14 mouse cellular contexts compared by ENCODE assay signal in genomic region chr11:102609483-102609882, GRCm38 (mm10). TPM values are rescaled to one million over a fixed set of nuclear protein-coding genes. Genes with fewer than 3 reads are reported as not detected.
DNase-seq lines count a peak whose midpoint lies in the region; ATAC-seq lines count a peak whose summit lies in the region.
"Had no signal": no experiment of that assay in that cellular context is flagged by ENCODE, and none has a peak within 500 bp of the region (broad histone marks: within the 10 kb centered on the region; RNA-seq: fewer than 3 reads in every experiment).

No protein-coding gene starts in this region.

- no peaks in the 10 kb centered on the region for H3K9me3 ChIP-seq in heart, embryonic 13.5 days
- no peaks in the 10 kb centered on the region for H3K9me3 ChIP-seq in midbrain, embryonic 10.5 days (replicated peaks)
- H3K9me3 ChIP-seq in midbrain, embryonic 15.5 days = no peaks in the 10 kb centered on the region
- H3K9me3 ChIP-seq in forebrain, embryonic 15.5 days = no peaks in the 10 kb centered on the region
- H3K9me3 ChIP-seq in neural tube, embryonic 15.5 days (replicated peaks) = no peaks in the 10 kb centered on the region
- H3K9me3 ChIP-seq: liver, embryonic 15.5 days had no signal

- peak overlapping the region; percentile 85; the same call in 1 of the 2 replicates for H3K4me3 ChIP-seq in heart, embryonic 13.5 days
- H3K4me3 ChIP-seq in midbrain, embryonic 10.5 days = peak overlapping the region; percentile 75; the same call in 1 of the 2 replicates
- H3K4me3 ChIP-seq in midbrain, embryonic 15.5 days = no peak overlapping the region
- H3K4me3 ChIP-seq in forebrain, embryonic 15.5 days = peak overlapping the region; percentile 82; the same call in 1 of the 2 replicates
- H3K4me3 ChIP-seq in neural tube, embryonic 15.5 days (replicated peaks) = no peak overlapping the region
- H3K4me3 ChIP-seq: liver, embryonic 15.5 days had no signal

- H3K27me3 ChIP-seq in heart, embryonic 13.5 days (replicated peaks) = peaks cover 11% of the 10 kb centered on the region
- H3K27me3 ChIP-seq in midbrain, embryonic 10.5 days (ENCODE audit: low read depth, poor library complexity, severe bottlenecking) = peaks cover 78% of the 10 kb centered on the region
- H3K27me3 ChIP-seq in midbrain, embryonic 15.5 days (replicated peaks) = peaks cover 7% of the 10 kb centered on the region; the same call in 1 of the 2 replicates
- no peaks in the 10 kb centered on the region for H3K27me3 ChIP-seq in forebrain, embryonic 15.5 days
- H3K27me3 ChIP-seq in neural tube, embryonic 15.5 days (replicated peaks) = no peaks in the 10 kb centered on the region

- H3K27ac ChIP-seq in heart, embryonic 13.5 days (replicated peaks) = peak overlapping the region; percentile 99
- H3K27ac ChIP-seq in midbrain, embryonic 10.5 days (replicated peaks) = peak overlapping the region; percentile 52
- H3K27ac ChIP-seq in midbrain, embryonic 15.5 days = no peak overlapping the region
- H3K27ac ChIP-seq in forebrain, embryonic 15.5 days (replicated peaks) = no peak overlapping the region
- no peak overlapping the region for H3K27ac ChIP-seq in neural tube, embryonic 15.5 days (replicated peaks)
- H3K27ac ChIP-seq: liver, embryonic 15.5 days had no signal

- peaks cover 4% of the 10 kb centered on the region; the same call in 1 of the 2 replicates for H3K36me3 ChIP-seq in heart, embryonic 13.5 days
- peaks cover 5% of the 10 kb centered on the region; the same call in 1 of the 2 replicates for H3K36me3 ChIP-seq in midbrain, embryonic 10.5 days
- no peaks in the 10 kb centered on the region for H3K36me3 ChIP-seq in midbrain, embryonic 15.5 days (replicated peaks)
- no peaks in the 10 kb centered on the region for H3K36me3 ChIP-seq in forebrain, embryonic 15.5 days
- no peaks in the 10 kb centered on the region for H3K36me3 ChIP-seq in neural tube, embryonic 15.5 days
- H3K36me3 ChIP-seq: liver, embryonic 15.5 days had no signal

- ATAC-seq in heart, embryonic 13.5 days (ENCODE audit: extremely low read depth, insufficient number of reproducible peaks, low FRiP score, low TSS enrichment) = no peak
- no peak for ATAC-seq in midbrain, embryonic 15.5 days (replicated peaks)
- ATAC-seq in forebrain, embryonic 15.5 days (replicated peaks) = no peak
- no peak for ATAC-seq in neural tube, embryonic 15.5 days (ENCODE audit: low FRiP score)

- peak overlapping the region; percentile 69 for H3K9ac ChIP-seq in heart, embryonic 13.5 days
- H3K9ac ChIP-seq in midbrain, embryonic 15.5 days = no peak overlapping the region
- H3K9ac ChIP-seq in forebrain, embryonic 15.5 days (replicated peaks) = no peak overlapping the region
- H3K9ac ChIP-seq in neural tube, embryonic 15.5 days (replicated peaks) = no peak overlapping the region
- H3K9ac ChIP-seq: liver, embryonic 15.5 days had no signal

- peak overlapping the region; percentile 79 for H3K4me2 ChIP-seq in heart, embryonic 13.5 days
- H3K4me2 ChIP-seq in midbrain, embryonic 15.5 days = no peak overlapping the region
- H3K4me2 ChIP-seq in forebrain, embryonic 15.5 days (replicated peaks) = no peak overlapping the region
- peak overlapping the region; percentile 90; the same call in 1 of the 2 replicates for H3K4me2 ChIP-seq in neural tube, embryonic 15.5 days
- H3K4me2 ChIP-seq: liver, embryonic 15.5 days had no signal

- no peak for DNase-seq in heart, adult 8-10 months (ENCODE audit: low spot score)
- DNase-seq in midbrain, embryonic 10.5 days (ENCODE audit: low spot score) = no peak
- no peak for DNase-seq in ovary, adult 18-20 months (ENCODE audit: low spot score)
- no peak for DNase-seq in gastrocnemius, postnatal 10 days
- DNase-seq: kidney, adult 8-10 months; thymus, postnatal 14 days had no signal

- WGBS in heart, embryonic 13.5 days = 48% methylated on average over 8 of the region's 8 CpGs
- 46% methylated on average over 8 of the region's 8 CpGs for WGBS in midbrain, embryonic 10.5 days
- 50% methylated on average over 8 of the region's 8 CpGs for WGBS in midbrain, embryonic 15.5 days
- 35% methylated on average over 8 of the region's 8 CpGs for WGBS in forebrain, embryonic 15.5 days
- WGBS in neural tube, embryonic 15.5 days = 49% methylated on average over 8 of the region's 8 CpGs

- H3K4me1 ChIP-seq in heart, embryonic 13.5 days = peaks cover 43% of the 10 kb centered on the region
- peaks cover 72% of the 10 kb centered on the region for H3K4me1 ChIP-seq in midbrain, embryonic 10.5 days
- peaks cover 41% of the 10 kb centered on the region for H3K4me1 ChIP-seq in midbrain, embryonic 15.5 days
- H3K4me1 ChIP-seq in forebrain, embryonic 15.5 days = peaks cover 45% of the 10 kb centered on the region
- peaks cover 51% of the 10 kb centered on the region for H3K4me1 ChIP-seq in neural tube, embryonic 15.5 days

RNA-seq across cellular contexts. Expression of gene Fzd2, which starts 5.3 kb away (rescaled TPM):
- 19.1 and 22.0 TPM in 2 replicates for polyA plus RNA-seq in heart, embryonic 13.5 days (2015; fragmentation: Nextera tagmentation; extraction: Ambion mirVana)
- 1 to 10 TPM; 1.5 to 2.5 (median 2.2) TPM for total RNA-seq in heart, adult 8-10 months (2022)
- 26.5 and 27.9 TPM in 2 replicates for polyA plus RNA-seq in midbrain, embryonic 10.5 days (2016; fragmentation: Nextera tagmentation; extraction: Ambion mirVana)
- 7.4 and 9.5 TPM in 2 replicates for polyA plus RNA-seq in midbrain, embryonic 15.5 days (2015; fragmentation: Nextera tagmentation; extraction: Ambion mirVana)
- 18.4 and 20.3 TPM in 2 replicates for polyA plus RNA-seq in forebrain, embryonic 15.5 days (2015; fragmentation: Nextera tagmentation; extraction: Ambion mirVana)
- polyA plus RNA-seq in neural tube, embryonic 15.5 days (2015; fragmentation: Nextera tagmentation; extraction: Ambion mirVana) = 8.0 and 10.8 TPM in 2 replicates
- 10 to 100 TPM in 1 of 2 experiments, 1 to 10 TPM in 1; 8.0 to 12.5 TPM for total RNA-seq in gastrocnemius, postnatal 10 days (2021)
- total RNA-seq: common myeloid progenitor, adult 5-6 weeks had no signal

RNA-seq across cellular contexts. Expression of gene Gm11627, which starts 30.2 kb away (rescaled TPM):
- polyA plus RNA-seq in heart, embryonic 13.5 days (2015; fragmentation: Nextera tagmentation; extraction: Ambion mirVana) = 10.5 and 13.8 TPM in 2 replicates
- under 1 TPM in 3 of 4 experiments, not detected in 1; 0.34 to 0.65 (median 0.60) TPM for total RNA-seq in heart, adult 8-10 months (2022)
- polyA plus RNA-seq in midbrain, embryonic 10.5 days (2016; fragmentation: Nextera tagmentation; extraction: Ambion mirVana) = 11.1 and 12.6 TPM in 2 replicates
- polyA plus RNA-seq in midbrain, embryonic 15.5 days (2015; fragmentation: Nextera tagmentation; extraction: Ambion mirVana) = 1.9 and 3.4 TPM in 2 replicates
- polyA plus RNA-seq in forebrain, embryonic 15.5 days (2015; fragmentation: Nextera tagmentation; extraction: Ambion mirVana) = 8.2 and 10.1 TPM in 2 replicates
- 6.6 and 7.1 TPM in 2 replicates for polyA plus RNA-seq in neural tube, embryonic 15.5 days (2015; fragmentation: Nextera tagmentation; extraction: Ambion mirVana)
- total RNA-seq in gastrocnemius, postnatal 10 days (2021) = 1 to 10 TPM in 1 of 2 experiments, under 1 TPM in 1; 0.50 to 1.0 TPM
- total RNA-seq: adrenal gland, adult 18-20 months; common myeloid progenitor, adult 5-6 weeks had no signal

RNA-seq across cellular contexts. Expression of gene Gpatch8, which starts 53.3 kb away (rescaled TPM):
- 36.1 and 39.0 TPM in 2 replicates for polyA plus RNA-seq in heart, embryonic 13.5 days (2015; fragmentation: Nextera tagmentation; extraction: Ambion mirVana)
- 10 to 100 TPM; 16.4 to 22.3 (median 17.8) TPM for total RNA-seq in heart, adult 8-10 months (2022)
- 65.5 and 73.8 TPM in 2 replicates for polyA plus RNA-seq in midbrain, embryonic 10.5 days (2016; fragmentation: Nextera tagmentation; extraction: Ambion mirVana)
- 72.7 and 76.4 TPM in 2 replicates for polyA plus RNA-seq in midbrain, embryonic 15.5 days (2015; fragmentation: Nextera tagmentation; extraction: Ambion mirVana)
- polyA plus RNA-seq in forebrain, embryonic 15.5 days (2015; fragmentation: Nextera tagmentation; extraction: Ambion mirVana) = 77.6 and 80.8 TPM in 2 replicates
- polyA plus RNA-seq in neural tube, embryonic 15.5 days (2015; fragmentation: Nextera tagmentation; extraction: Ambion mirVana) = 68.2 and 71.6 TPM in 2 replicates
- 10 to 100 TPM; 28.9 to 33.9 TPM for total RNA-seq in gastrocnemius, postnatal 10 days (2021)

RNA-seq across cellular contexts. Expression of gene Meioc, which starts 54.0 kb away (rescaled TPM):
- polyA plus RNA-seq in heart, embryonic 13.5 days (2015; fragmentation: Nextera tagmentation; extraction: Ambion mirVana) = 1.2 and 1.5 TPM in 2 replicates
- total RNA-seq in heart, adult 8-10 months (2022) = not detected
- 0.16 and 0.41 TPM in 2 replicates for polyA plus RNA-seq in midbrain, embryonic 10.5 days (2016; fragmentation: Nextera tagmentation; extraction: Ambion mirVana)
- polyA plus RNA-seq in midbrain, embryonic 15.5 days (2015; fragmentation: Nextera tagmentation; extraction: Ambion mirVana) = 0.13 TPM in 1 of 2 replicates, not detected in the other
- polyA plus RNA-seq in forebrain, embryonic 15.5 days (2015; fragmentation: Nextera tagmentation; extraction: Ambion mirVana) = 0.08 and 0.10 TPM in 2 replicates
- polyA plus RNA-seq in neural tube, embryonic 15.5 days (2015; fragmentation: Nextera tagmentation; extraction: Ambion mirVana) = 0.19 and 0.27 TPM in 2 replicates
- total RNA-seq in gastrocnemius, postnatal 10 days (2021) = not detected
- total RNA-seq: adrenal gland, adult 18-20 months; common myeloid progenitor, adult 5-6 weeks; layer of hippocampus, postnatal 25 days had no signal

Comparison
In these comparisons a context has a peak if more than half of its experiments do, and no peak if none do; other contexts are left out.
1. H3K27ac ChIP-seq: peak in heart, embryonic 13.5 days (single experiment) and midbrain, embryonic 10.5 days (single experiment); none in midbrain, embryonic 15.5 days (single experiment), forebrain, embryonic 15.5 days (single experiment) and neural tube, embryonic 15.5 days (single experiment).
2. H3K4me3 ChIP-seq: peak in heart, embryonic 13.5 days (single experiment), midbrain, embryonic 10.5 days (single experiment) and forebrain, embryonic 15.5 days (single experiment); none in midbrain, embryonic 15.5 days (single experiment) and neural tube, embryonic 15.5 days (single experiment).
3. H3K4me2 ChIP-seq: peak in heart, embryonic 13.5 days (single experiment) and neural tube, embryonic 15.5 days (single experiment); none in midbrain, embryonic 15.5 days (single experiment) and forebrain, embryonic 15.5 days (single experiment).